Mouse (Mus musculus) gastrocnemius, postnatal 36 days (tissue): Measurements from ENCODE around the gene Bpifb1. TPM values are rescaled to one million over a fixed set of nuclear protein-coding genes. Genes with fewer than 3 reads are reported as not detected.

Experiments
- total RNA-seq, 2 experiments: library from RNA; stranded (reverse); gene quantifications; 2 replicates each; pipeline ENCODE4 v1.2.3; 2021

Bpifb1 gene
- total RNA-seq, 2 experiments from 2014 or later: not detected

Other genes with a start within 250 kb of the Bpifb1 start
- not detected for gene Bpifa6, start 215.9 kb upstream of the Bpifb1 start, total RNA-seq
- not detected for gene Bpifa2, start 182.6 kb upstream of the Bpifb1 start, total RNA-seq
- gene Bpifa3, start 60.5 kb upstream of the Bpifb1 start, total RNA-seq: not detected
- not detected for gene Bpifa1, start 47.9 kb upstream of the Bpifb1 start, total RNA-seq
- not detected for gene Bpifa5, start 28.2 kb upstream of the Bpifb1 start, total RNA-seq
- not detected for gene Bpifb5, start 32.9 kb downstream of the Bpifb1 start, total RNA-seq
- gene Bpifb9a, start 67.0 kb downstream of the Bpifb1 start, total RNA-seq: not detected
- gene Bpifb9b, start 116.4 kb downstream of the Bpifb1 start, total RNA-seq: not detected
- gene Cdk5rap1, start 182.2 kb downstream of the Bpifb1 start, total RNA-seq: 10 to 100 TPM; 11.1 to 12.5 TPM
- 100 to 1,000 TPM; 221 to 230 TPM for gene Snta1, start 217.3 kb downstream of the Bpifb1 start, total RNA-seq
- 10 to 100 TPM; 12.2 to 16.3 TPM for gene Cbfa2t2, start 245.7 kb downstream of the Bpifb1 start, total RNA-seq